Mouse (Mus musculus) lung, embryonic 14.5 days (tissue): ENCODE data around the gene Rffl. TPM values are rescaled to one million over a fixed set of nuclear protein-coding genes. Genes with fewer than 3 reads are reported as not detected.

Source experiments
- ATAC-seq: fragments of 200-750 bp; cut with Nextera tagmentation; 2 replicates; pipeline ENCODE4 v1.8.0; 2017; ENCODE audit warnings: mild to moderate bottlenecking, moderate TSS enrichment, moderate library complexity; ENCODE audit not compliant: insufficient read depth
- DNase-seq: peaks from one replicate; pipeline ENCODE4 v3.0.0-alpha.2; 2015
- H3K27ac ChIP-seq: fragments of 300-500 bp; sonication (generic); 2 replicates; pipeline ENCODE4 v1.5.1; 2014; ENCODE audit warnings: low read depth, mild to moderate bottlenecking, moderate library complexity
- H3K27me3 ChIP-seq: fragments of 300-500 bp; sonication (generic); 2 replicates; pipeline ENCODE4 v1.6.1; 2014; ENCODE audit warnings: low read length, control low read depth; ENCODE audit not compliant: insufficient read depth
- H3K36me3 ChIP-seq: fragments of 300-500 bp; sonication (generic); 2 replicates; pipeline ENCODE4 v1.6.1; 2014; ENCODE audit warnings: control low read depth; ENCODE audit not compliant: insufficient read depth
- H3K4me1 ChIP-seq: fragments of 300-500 bp; sonication (generic); 2 replicates; pipeline ENCODE4 v1.6.1; 2014; ENCODE audit warnings: antibody characterized with exemption, control low read depth; ENCODE audit not compliant: insufficient read depth
- H3K4me2 ChIP-seq: fragments of 300-500 bp; sonication (generic); 2 replicates; pipeline ENCODE4 v1.6.1; 2014; ENCODE audit warnings: mild to moderate bottlenecking
- H3K4me3 ChIP-seq: fragments of 300-500 bp; sonication (generic); 2 replicates; pipeline ENCODE4 v1.5.1; 2014; ENCODE audit warnings: low read depth, low read length
- H3K9ac ChIP-seq: fragments of 300-500 bp; sonication (generic); 2 replicates; pipeline ENCODE4 v1.6.1; 2014
- H3K9me3 ChIP-seq: fragments of 300-500 bp; sonication (generic); 2 replicates; pipeline ENCODE4 v1.6.1; 2016; ENCODE audit warnings: low read depth, low read length, control low read depth
- CTCF ChIP-seq: IDR thresholded peaks from 2 replicates; pipeline ENCODE4 v1.5.1; 2016; ENCODE audit warnings: antibody characterized with exemption, low read depth
- WGBS: fragments of 180-500 bp; shearing (Covaris S2); extraction: QIAGEN DNeasy Blood & Tissue Kit; methylation state at CpG from one replicate; pipeline ENCODE4 v1.1.7; 2014; 5-methylcytosine and 5-hydroxymethylcytosine counted together
- polyA plus RNA-seq: library from polyadenylated mRNA; unstranded; fragments of >200 nt; fragmentation: Nextera tagmentation; extraction: Ambion mirVana; gene quantifications from 2 replicates; pipeline ENCODE4 v1.2.1, GENCODE M21; 2014

The Rffl gene
- polyA plus RNA-seq, 1 experiment from 2014 or later, result 11.7 TPM

DNA sequence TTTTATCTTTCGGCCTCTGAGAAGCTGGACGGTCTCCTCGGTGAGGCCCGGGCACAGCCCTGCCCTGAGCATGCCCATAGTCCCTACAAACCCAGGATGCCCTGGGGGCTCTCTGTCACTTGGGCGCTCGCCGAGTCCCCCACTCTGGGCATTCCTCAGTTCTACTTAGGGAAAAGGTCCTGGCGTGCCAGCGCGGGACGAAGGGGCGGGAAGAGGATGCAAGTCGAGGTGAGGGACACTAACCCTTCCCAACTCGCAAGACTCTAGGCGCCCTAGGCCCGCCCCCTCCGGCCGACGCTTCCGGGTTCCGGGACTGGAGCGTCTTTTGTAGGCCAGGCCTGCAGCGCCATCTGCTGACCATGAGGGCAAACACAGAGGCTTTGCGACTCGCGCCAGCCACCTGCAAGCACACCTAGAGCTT is 19.3 kb upstream of the Rffl start, which contains the start of gene Rad51d:
TSS of gene Rad51d (minus strand) at position 273 of the 421 bp plus-strand sequence.
- H3K4me2 ChIP-seq, result peak within 1 kb of the TSS; percentile 91
- peak within 1 kb of the TSS; percentile 73 for H3K9ac ChIP-seq
- H3K4me1 ChIP-seq, result peaks cover 5% of the 10 kb centered on the region
- H3K4me3 ChIP-seq, result peak within 1 kb of the TSS; percentile 67
- peak within 1 kb of the TSS; percentile 70; the same call in 1 of the 2 replicates for H3K27ac ChIP-seq
- no peaks in the 10 kb centered on the region for H3K9me3 ChIP-seq
- peak; percentile 91 for ATAC-seq
- under 1% methylated on average over 26 of the region's 26 CpGs for WGBS
- DNase-seq, result peak; percentile 97
- no peaks in the 10 kb centered on the region for H3K36me3 ChIP-seq
- no peaks in the 10 kb centered on the region for H3K27me3 ChIP-seq
- peak; percentile 92 for TF ChIP-seq CTCF

DNA sequence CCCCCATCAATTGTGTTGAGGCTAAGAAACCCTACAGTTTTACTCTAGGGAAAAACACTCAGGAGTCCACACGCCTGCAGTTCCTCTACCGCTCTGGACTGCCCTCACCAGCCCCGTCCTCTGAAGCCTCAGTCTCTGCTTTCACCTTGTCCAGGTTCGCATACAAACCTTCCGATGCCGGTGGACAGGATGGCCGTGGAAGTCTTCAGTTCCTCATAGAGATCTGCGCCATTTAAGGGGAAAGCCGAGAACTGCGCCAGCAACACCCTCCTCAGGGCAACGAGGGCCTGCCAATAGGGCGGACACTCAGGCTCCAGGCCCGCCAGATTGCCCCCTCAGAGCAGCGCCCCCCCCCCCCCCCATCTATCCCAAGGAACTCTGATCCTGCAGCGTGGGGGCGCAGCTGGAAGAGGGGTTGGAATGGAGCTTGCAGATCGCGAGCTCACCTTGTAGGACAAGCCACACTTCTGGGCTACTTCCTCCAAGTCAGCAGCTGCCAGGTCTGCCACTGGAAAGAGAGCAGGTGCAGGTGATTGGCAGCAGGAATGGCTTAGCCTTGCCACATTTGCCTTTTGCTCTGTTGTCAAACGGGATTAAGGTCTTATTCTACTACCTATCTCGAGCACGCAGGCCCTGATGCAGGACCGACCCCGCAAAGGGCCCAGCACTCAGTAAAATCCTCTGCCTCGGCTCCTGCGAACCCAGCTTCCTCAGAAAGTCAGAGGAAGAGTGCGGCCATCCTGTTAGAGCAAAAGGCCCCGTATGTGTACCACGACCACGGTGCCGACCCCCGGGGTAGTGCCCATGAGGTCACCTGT is 18.7 kb upstream of the Rffl start:
- Histone ChIP-seq H3K4me2 (peak overlapping the region; percentile 91), H3K27me3 (no peaks in the 10 kb centered on the region), H3K9me3 (no peaks in the 10 kb centered on the region), H3K4me3 (peak overlapping the region; percentile 67), H3K36me3 (no peaks in the 10 kb centered on the region), H3K4me1 (peaks cover 5% of the 10 kb centered on the region), H3K27ac (peak overlapping the region; percentile 70; the same call in 1 of the 2 replicates), H3K9ac (peak overlapping the region; percentile 73)
- WGBS, result 4% methylated on average over 30 of the region's 31 CpGs
- ATAC-seq (peak; percentile 47), DNase-seq (peak; percentile 30)
- TF ChIP-seq CTCF, result peak; percentile 16; the same call in 1 of the 2 replicates

DNA sequence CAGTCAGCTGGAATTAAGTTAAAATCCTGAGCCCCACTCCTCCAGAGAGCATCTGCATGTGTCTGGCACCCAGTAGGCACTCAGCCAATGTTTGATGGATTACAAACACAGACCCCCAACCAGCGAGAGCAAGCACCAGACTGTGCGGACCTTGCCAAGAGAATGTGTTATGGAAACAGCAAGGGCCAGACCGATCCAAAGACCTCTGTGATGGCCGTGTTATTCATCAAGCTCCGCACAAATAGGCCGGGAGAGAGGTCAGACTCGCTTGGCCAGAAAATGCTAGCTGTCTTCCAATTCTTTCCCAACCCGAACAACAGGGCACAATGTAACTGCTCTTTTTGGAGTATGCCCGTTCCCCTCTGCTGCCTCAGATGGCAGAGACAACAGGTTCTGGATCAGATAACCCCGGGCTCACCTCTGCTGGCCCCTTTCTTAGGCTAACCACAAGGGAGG is 17.5 kb upstream of the Rffl start:
- H3K9ac ChIP-seq, result no peak overlapping the region

DNA sequence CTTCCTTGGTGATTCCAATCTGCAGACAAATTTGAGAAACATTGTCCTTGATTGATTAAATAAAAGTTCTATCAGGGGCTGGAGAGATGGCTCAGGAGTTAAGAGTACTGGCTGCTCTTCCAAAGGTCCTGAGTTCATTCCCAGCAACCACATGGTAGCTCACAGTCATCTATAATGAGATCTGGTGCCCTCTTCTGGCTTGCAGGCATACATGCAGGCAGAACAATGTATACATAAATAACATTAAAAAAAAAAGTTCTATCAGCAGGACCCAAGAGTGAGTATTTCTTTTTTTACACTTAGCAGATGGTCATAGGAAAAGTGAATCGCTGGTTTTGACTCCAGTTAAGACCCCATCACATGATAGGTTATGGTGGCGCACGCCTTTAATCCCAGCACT is 15.5 kb upstream of the Rffl start:
- Histone ChIP-seq H3K4me3 (no peak overlapping the region), H3K27me3 (no peaks in the 10 kb centered on the region), H3K27ac (no peak overlapping the region), H3K4me1 (peaks cover 5% of the 10 kb centered on the region), H3K4me2 (no peak overlapping the region), H3K9me3 (no peaks in the 10 kb centered on the region), H3K9ac (no peak overlapping the region), H3K36me3 (peaks cover 7% of the 10 kb centered on the region; the same call in 1 of the 2 replicates)
- TF ChIP-seq CTCF, result peak; percentile 55
- DNase-seq (peak; percentile 31), ATAC-seq (no peak)
- 90% methylated on average over 3 of the region's 3 CpGs for WGBS

More for the DNA sequence above, 17.5 kb upstream of the Rffl start:
- Histone ChIP-seq H3K27me3 (no peaks in the 10 kb centered on the region), H3K27ac (no peak overlapping the region), H3K4me1 (peaks cover 5% of the 10 kb centered on the region), H3K4me3 (no peak overlapping the region), H3K9me3 (no peaks in the 10 kb centered on the region), H3K4me2 (peak overlapping the region; percentile 91), H3K36me3 (no peaks in the 10 kb centered on the region)
- no peak for TF ChIP-seq CTCF
- WGBS, result 32% methylated on average over 10 of the region's 10 CpGs
- DNase-seq (peak; percentile 73), ATAC-seq (peak; percentile 48; the same call in 1 of the 2 replicates)

DNA sequence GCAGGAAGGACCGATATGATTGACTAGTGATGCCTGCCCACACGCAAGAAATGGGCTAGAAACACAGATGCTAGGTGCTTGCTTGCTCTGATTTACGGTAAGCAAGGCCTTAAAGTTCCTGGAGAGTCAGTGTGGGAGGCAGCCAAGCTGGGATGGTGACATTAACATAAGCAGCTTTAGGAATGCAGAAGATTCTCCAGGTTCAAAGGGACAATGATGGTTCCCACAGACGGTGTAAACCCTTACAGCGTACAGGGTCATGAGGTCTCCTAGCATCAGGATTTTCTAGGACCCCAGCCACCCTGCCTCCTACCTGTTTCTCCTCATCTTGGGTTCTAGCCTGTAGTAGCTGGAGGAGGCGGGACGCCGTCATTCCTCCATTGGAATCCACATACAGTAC is 12.2 kb upstream of the Rffl start:
- no peak for TF ChIP-seq CTCF
- Histone ChIP-seq H3K27ac (no peak overlapping the region), H3K4me3 (no peak overlapping the region), H3K36me3 (peaks cover 10% of the 10 kb centered on the region; the same call in 1 of the 2 replicates), H3K9ac (no peak overlapping the region), H3K27me3 (no peaks in the 10 kb centered on the region), H3K9me3 (no peaks in the 10 kb centered on the region), H3K4me1 (no peaks in the 10 kb centered on the region), H3K4me2 (no peak overlapping the region)
- no peak for ATAC-seq
- no peak for DNase-seq
- 66% methylated on average over 8 of the region's 8 CpGs for WGBS

DNA sequence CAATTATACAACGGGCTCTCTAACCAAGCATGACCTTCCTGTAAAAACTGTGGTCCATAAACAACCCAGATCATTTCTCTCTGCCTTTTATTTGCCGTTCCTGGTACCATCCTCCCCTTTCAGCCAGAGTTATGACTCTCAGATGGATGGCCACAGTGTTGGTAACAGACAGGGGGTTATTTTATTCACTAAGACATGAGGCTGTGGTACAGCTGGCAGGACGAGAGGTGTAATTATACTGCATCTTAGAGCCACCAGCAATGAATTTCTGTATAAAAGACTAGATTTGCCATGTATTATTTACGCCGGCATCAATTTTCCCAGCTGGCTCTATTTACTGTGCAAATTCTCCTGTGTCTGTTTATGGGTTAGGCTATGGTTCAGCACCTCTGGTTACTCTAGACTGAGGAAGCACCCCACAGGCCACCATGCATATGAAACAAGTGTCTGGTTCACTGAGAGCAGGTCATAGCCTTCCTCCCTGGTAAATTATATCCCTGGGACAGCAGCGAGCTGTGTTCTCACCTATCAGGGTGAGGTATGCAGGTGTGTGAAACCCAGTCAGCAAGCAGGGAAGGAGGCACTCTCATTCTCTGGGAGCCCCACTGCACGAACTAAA is 6.8 kb upstream of the Rffl start:
- 84% methylated on average over 7 of the region's 7 CpGs for WGBS
- Histone ChIP-seq H3K9me3 (no peaks in the 10 kb centered on the region), H3K4me1 (no peaks in the 10 kb centered on the region), H3K4me3 (no peak overlapping the region), H3K27ac (no peak overlapping the region), H3K27me3 (no peaks in the 10 kb centered on the region), H3K4me2 (no peak overlapping the region), H3K9ac (no peak overlapping the region), H3K36me3 (peaks cover 7% of the 10 kb centered on the region; the same call in 1 of the 2 replicates)
- DNase-seq, result no peak
- TF ChIP-seq CTCF, result no peak
- no peak for ATAC-seq

DNA sequence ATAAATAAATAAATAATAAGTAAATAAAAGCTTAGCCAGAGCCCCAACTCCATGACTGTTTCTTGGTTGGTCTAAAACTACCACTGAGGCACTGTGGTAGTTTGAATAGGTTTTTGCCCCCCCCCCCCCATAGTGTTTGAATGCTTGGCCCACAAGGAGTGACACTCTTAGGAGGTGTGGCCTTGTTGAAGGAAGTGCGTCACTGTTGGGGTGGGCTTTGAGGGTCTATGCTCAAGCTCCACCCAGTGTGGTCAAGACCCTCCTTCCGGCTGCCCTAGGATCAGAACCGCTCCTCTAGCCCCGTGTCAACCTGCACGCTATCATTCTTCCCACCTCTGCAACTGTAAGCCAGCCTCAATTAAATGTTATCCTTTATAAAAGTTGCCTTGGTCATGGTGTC is 4.6 kb upstream of the Rffl start:
- DNase-seq (no peak), ATAC-seq (no peak)
- Histone ChIP-seq H3K36me3 (0 out of 2 replicates have a peak, but pooled peaks cover 3% of the 10 kb centered on the region), H3K27me3 (no peaks in the 10 kb centered on the region), H3K9ac (no peak overlapping the region), H3K4me3 (no peak overlapping the region), H3K9me3 (no peaks in the 10 kb centered on the region), H3K4me1 (no peaks in the 10 kb centered on the region), H3K4me2 (no peak overlapping the region), H3K27ac (no peak overlapping the region)
- no peak for TF ChIP-seq CTCF
- WGBS, result 91% methylated on average over 5 of the region's 5 CpGs
